11 mouse cellular contexts compared by ENCODE assay signal in the genomic region with DNA sequence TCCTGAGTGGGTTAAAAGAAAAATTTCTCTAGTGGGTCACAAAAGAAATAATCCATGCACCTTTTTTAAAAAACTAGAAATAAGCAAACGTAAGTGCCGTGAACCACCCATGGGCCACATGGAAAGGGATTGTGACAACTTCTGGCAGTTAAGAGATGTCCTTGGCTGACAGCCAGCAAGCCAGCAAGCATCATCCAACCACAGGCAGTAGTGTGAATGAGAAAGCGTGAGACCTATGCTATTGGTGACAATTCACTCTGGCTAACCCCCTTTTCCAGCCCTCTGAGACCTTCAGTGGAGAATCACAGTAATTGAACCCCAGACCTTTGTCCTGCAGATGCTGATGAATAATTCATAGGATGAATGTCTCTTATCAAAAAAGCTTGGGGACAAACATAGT.
DNase-seq lines count a peak whose midpoint lies in the region; ATAC-seq and TF ChIP-seq lines count a peak whose summit lies in the region.
"Had no signal": no experiment of that assay in that cellular context is flagged by ENCODE, and none has a peak within 500 bp of the region (broad histone marks: within the 10 kb centered on the region; RNA-seq: fewer than 3 reads in every experiment).

No protein-coding gene starts in this region.

- no peaks in the 10 kb centered on the region for H3K4me1 ChIP-seq in kidney, adult 2 months (ENCODE audit: control insufficient read depth, insufficient read depth, low read length)
- H3K4me1 ChIP-seq in kidney, embryonic 14.5 days (ENCODE audit: control insufficient read depth, insufficient read depth, low read length): no peaks in the 10 kb centered on the region
- H3K4me1 ChIP-seq: neural tube, embryonic 12.5 days had no signal

- no peak for TF ChIP-seq POLR2A in kidney, adult 2 months (IDR thresholded peaks at IDR 0.05; ENCODE audit: low read depth, low read length)

- H3K4me3 ChIP-seq in kidney, adult 2 months (ENCODE audit: insufficient read depth, low read depth, low read length): no peak overlapping the region
- H3K4me3 ChIP-seq in kidney, embryonic 14.5 days (ENCODE audit: low read length): no peak overlapping the region
- H3K4me3 ChIP-seq: neural tube, embryonic 12.5 days had no signal

- no peaks in the 10 kb centered on the region for H3K9me3 ChIP-seq in kidney, embryonic 14.5 days (ENCODE audit: control insufficient read depth, low read length)
- H3K9me3 ChIP-seq: neural tube, embryonic 12.5 days had no signal

- H3K27me3 ChIP-seq in kidney, adult 2 months (replicated peaks; ENCODE audit: control insufficient read depth, insufficient read depth, low read length): no peaks in the 10 kb centered on the region
- no peaks in the 10 kb centered on the region for H3K27me3 ChIP-seq in kidney, embryonic 14.5 days (ENCODE audit: control insufficient read depth, insufficient read depth, low read length)
- H3K27me3 ChIP-seq: neural tube, embryonic 12.5 days had no signal

- 56% methylated on average over 3 of the region's 3 CpGs for WGBS in kidney, adult 2 months
- 78% methylated on average over 3 of the region's 3 CpGs for WGBS in kidney, embryonic 14.5 days

- no peak for ATAC-seq in kidney, embryonic 14.5 days (ENCODE audit: low FRiP score, low TSS enrichment)
- ATAC-seq in megakaryocyte-erythroid progenitor cell, adult 5-6 weeks (replicated peaks; ENCODE audit: low FRiP score, low TSS enrichment, poor library complexity, severe bottlenecking): no peak
- ATAC-seq: liver, postnatal 0 days had no signal

- DNase-seq in cerebellum, postnatal 14 days: peak; percentile 71 to 79
- DNase-seq in cerebellum, adult 18-20 months: no peak
- DNase-seq in kidney, adult 2 months: peak; percentile 15
- DNase-seq in ovary, postnatal 36 days (ENCODE audit: low spot score): peak; percentile 9
- no peak for DNase-seq in ovary, postnatal 10 days (ENCODE audit: low spot score)
- peak; percentile 4 to 27 for DNase-seq in lung, postnatal 4 days
- DNase-seq: cerebellum, adult 9-11 months; liver, postnatal 0 days had no signal

- no peaks in the 10 kb centered on the region for H3K36me3 ChIP-seq in kidney, adult 2 months (ENCODE audit: control insufficient read depth, insufficient read depth, low read length)
- no peaks in the 10 kb centered on the region for H3K36me3 ChIP-seq in kidney, embryonic 14.5 days (ENCODE audit: control insufficient read depth, insufficient read depth, low read length)
- H3K36me3 ChIP-seq: neural tube, embryonic 12.5 days had no signal

- no peak overlapping the region for H3K9ac ChIP-seq in kidney, embryonic 14.5 days (ENCODE audit: low read depth, low read length)
- H3K9ac ChIP-seq: liver, postnatal 0 days; neural tube, embryonic 12.5 days had no signal

- no peak for TF ChIP-seq CTCF in kidney, adult 2 months (conservative IDR thresholded peaks at IDR 0.05; ENCODE audit: insufficient read depth, insufficient read length, low read depth, low read length)

- H3K4me2 ChIP-seq in kidney, embryonic 14.5 days (replicated peaks; ENCODE audit: low read depth, low read length): no peak overlapping the region
- H3K4me2 ChIP-seq: neural tube, embryonic 12.5 days had no signal

- no peak overlapping the region for H3K27ac ChIP-seq in kidney, adult 2 months (ENCODE audit: insufficient read depth, low read depth, low read length)
- no peak overlapping the region for H3K27ac ChIP-seq in kidney, embryonic 14.5 days (ENCODE audit: low read depth, low read length)
- H3K27ac ChIP-seq: neural tube, embryonic 12.5 days had no signal

Comparison
In these comparisons a context has a peak if more than half of its experiments do, and no peak if none do; other contexts are left out.
1. DNase-seq: peak in cerebellum, postnatal 14 days (2 of 2), kidney, adult 2 months (single experiment), ovary, postnatal 36 days (single experiment) and lung, postnatal 4 days (2 of 2); none in cerebellum, adult 18-20 months (0 of 2) and ovary, postnatal 10 days (single experiment).